Mouse (Mus musculus) testis, postnatal 10 days (tissue): Measurements from ENCODE around the gene Prex1.

ENCODE experiments used
- DNase-seq: peaks from one replicate; pipeline ENCODE4 v3.0.0; 2021; ENCODE audit warnings: low spot score

Prex1 gene

GRCm38 (mm10) chr2:166661498-166661897 is 52.1 kb downstream of the Prex1 start:
- DNase-seq, result no peak

GRCm38 (mm10) chr2:166658380-166658779 is 55.3 kb downstream of the Prex1 start:
- no peak for DNase-seq

DNA sequence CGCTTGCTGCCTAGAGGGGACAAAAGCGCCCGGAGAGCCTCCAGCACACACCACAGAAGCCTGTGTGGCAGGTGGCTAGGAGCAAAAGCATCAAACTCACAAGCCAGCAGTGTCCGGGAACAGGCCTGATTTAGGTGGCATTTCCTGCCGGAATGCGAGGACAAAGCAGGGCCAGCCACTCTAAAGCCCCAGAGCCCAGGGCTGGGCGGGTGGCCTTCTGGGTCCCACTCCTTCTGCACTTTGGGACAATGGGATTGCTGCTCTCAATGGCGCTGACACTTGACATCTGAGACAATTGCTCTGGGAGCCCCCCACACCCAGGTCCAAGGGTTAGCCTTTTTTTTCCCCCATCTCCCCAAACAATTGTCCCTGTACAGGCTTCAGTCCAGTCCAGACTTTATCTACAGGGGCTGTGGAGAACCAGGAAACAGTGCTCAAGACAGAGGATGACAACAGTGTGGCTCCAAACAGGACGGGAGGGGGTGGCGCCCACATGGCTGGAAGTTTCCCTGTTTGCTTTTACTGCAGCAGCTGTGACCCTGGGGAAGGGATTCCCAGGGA is 56.1 kb downstream of the Prex1 start:
- DNase-seq, result no peak

GRCm38 (mm10) chr2:166656630-166657029 is 57.0 kb downstream of the Prex1 start:
- no peak for DNase-seq

- DNase-seq, result no peak
Observed at GRCm38 (mm10) chr2:166655727-166656520, 57.7 kb downstream of the Prex1 start.

DNA sequence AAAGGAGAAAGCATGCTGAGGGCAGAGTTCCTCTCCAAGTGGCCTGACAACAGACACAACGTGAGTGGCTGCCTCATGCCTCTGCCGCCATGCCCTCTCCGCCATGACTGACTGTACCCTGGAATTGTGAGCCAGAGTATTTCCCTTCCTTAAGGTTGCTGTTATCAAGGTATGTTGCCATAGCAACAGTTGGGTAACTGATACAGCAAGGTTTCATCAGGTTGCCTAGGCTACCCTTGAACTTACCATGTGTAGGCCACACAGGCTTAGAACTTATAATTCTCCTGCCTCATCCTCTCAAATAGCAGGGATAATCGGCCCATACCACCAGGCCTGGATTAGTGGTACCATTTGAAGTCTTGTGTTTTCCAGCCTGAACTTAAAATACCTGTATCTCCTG is 58.3 kb downstream of the Prex1 start:
- DNase-seq, result no peak

DNA sequence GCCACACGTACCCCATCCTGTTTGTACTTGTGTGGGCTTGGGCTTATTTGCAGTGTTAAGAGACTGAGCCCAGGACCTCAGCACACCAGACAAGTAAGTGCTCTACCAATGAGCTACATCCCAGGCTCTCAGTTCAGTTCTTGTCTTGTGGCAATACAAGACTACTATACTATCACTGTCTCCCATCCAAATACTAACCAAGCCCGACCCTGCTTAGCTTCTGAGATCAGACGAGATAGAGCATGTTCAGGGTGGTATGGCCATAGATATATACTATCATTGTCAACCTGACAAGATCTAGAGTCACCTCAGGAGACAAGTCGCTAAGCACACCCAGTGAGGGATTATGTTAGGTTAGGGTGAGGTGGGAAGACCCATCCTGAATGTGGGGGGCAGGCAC is 58.8 kb downstream of the Prex1 start:
- DNase-seq, result no peak

- no peak for DNase-seq
Observed at GRCm38 (mm10) chr2:166653564-166653963, 60.1 kb downstream of the Prex1 start.

GRCm38 (mm10) chr2:166652672-166653071 is 61.0 kb downstream of the Prex1 start:
- no peak for DNase-seq

DNA sequence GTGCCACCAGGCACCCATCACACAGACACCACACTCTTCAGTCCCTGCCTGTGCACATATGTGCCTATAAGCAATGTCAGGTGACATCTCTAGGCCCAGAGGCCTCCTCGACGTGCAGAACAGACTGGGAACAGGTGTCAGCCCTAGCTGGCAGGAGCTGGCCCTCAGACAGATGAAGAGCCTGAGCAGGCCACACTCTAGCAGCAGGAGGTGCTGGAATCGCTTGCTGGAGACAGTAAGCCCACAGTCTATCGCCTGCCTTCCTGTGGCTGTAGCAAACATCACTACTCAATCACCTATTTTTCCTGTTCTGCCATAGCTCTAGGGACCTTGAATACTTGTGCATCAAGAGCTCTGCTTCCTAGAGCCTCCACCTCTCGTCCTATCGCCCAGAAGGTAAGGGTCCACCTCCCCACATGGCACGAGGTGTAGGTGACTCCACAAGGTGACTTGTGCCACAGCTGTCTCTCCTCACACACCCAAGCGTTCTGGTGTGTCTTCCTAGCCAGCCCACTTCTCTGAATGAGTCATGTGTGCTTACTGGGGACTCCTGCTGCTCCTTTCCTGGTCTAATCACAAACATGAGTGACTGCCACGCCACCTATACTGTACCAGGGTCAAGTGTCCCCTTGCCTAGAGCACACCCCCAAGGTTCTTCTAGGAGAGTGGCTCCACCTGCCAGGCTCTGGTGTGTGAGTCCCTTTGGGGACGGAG is 62.2 kb downstream of the Prex1 start:
- DNase-seq, result no peak

GRCm38 (mm10) chr2:166650414-166650813 is 63.2 kb downstream of the Prex1 start:
- DNase-seq, result no peak

GRCm38 (mm10) chr2:166647242-166647641 is 66.4 kb downstream of the Prex1 start:
- DNase-seq, result no peak

DNA sequence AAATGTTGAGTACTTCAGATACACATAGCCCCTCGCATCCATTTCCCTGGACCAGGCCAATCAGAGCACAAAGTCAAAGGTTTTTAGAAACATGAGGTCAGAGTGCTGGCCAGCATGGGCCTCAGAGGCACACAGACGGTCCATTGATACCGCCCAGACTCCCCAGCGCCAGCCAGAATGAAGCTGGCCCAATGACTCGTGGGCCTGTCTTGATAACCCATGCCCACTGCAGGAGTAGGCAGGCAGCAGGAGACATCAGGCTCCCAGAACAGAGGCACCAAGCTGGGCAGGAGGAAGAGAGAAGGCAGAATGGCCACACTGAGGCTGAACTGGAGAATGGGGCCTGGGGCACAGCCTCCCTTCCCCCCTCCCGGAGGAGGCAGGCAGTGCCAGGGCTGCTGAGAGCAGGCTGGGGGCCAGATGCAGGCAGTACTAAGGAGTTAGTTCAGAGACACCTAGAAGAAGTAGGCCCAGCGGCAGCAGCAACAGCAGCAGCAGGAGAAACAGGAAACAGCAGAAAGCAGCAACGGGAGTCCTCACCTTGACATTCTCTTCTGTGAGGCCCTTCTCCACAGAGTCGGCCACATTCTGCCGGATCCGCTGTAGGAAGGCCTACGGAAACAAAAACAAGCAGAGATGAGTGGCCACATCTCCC is 67.1 kb downstream of the Prex1 start:
- no peak for DNase-seq

DNA sequence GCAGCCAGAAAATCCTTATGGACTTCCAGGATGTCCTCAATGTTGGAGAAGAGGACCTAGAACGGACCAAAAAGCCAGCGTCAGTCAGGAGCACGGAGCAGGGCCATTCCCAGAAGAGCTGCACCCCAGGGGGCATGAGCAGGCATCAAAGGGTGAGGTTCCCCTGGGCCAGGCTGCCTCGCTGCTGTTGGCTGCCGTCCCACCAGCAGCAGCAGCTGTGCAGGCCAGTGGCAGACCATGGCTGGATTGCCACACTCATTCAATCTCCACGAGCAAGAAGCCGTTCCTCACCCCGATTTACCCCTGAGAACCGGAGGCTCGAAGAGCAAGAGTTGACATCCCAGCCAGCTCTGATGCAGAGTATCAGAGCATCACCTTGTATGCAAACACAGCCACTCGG is 68.8 kb downstream of the Prex1 start:
- no peak for DNase-seq

DNA sequence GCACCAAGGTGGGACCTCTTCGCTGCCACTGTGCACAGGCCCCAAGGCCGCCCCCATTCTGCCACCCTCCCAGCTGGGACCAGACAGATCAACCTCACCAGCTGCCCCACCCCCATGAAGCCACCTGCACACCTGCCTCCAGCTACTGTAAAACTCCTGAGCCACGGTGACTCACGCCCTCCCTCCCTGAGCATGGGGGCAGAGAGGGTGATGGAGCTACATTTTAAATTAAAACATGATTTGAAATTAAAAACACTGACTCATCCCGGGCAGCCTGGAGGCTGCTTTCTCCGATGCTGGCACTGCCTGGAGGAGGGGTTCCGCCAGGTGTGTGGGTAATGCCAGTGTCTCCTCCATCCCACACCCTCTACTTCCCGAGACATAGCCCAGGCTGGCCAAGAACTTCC is 71.0 kb downstream of the Prex1 start:
- DNase-seq, result no peak

DNA sequence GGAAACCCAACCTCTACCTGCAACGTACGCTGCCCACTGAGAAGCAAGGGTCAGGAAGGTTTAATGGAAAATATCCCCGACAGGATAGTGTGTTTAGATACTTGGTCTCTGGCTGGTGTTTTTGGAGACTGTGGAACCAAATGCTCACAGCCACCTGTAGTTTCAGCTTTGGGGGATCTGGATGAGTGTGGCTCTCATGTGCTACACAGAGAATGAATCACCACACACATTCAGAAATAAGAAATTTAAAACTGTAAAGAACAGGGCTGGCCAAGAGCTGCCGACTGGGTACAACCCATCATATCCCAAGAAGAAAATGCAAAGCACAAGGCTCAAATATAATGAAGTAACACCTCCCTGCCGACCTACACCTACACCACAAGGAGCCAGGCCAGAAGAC is 73.9 kb downstream of the Prex1 start:
- DNase-seq, result no peak

DNA sequence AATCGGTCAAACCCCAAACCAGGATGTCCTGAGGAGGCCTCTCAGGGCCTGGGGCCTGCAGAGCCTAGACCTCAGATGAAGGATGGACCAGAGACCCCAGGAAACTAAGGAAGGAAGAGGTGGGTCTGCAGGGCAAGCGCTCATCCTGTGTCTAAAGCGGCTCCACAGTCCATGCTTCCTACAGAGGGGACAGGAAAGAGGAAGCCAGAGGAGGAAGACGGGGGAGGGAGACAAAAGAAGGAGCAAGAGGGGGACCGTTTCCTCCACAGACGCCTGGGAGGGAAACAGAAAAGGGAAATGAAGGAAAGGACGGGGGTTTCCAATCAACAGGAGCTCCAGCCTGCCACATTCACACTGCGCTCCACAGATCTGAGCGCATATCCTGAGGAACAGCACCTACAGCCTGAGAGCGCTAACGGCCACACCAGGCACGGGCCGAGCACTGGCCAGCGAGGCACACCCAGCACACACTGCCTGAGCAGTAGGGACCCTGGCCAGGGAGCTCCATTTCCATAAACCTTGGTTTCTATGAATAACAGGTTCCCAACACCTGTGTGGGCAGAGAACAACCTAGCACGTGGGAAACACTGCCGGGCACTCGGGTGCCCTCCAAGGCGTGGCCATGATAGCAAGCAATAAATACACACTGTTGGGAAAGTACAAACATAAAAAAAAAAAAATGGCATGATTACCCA is 74.5 kb downstream of the Prex1 start:
- no peak for DNase-seq

- DNase-seq, result no peak
Observed at GRCm38 (mm10) chr2:166638079-166638800, 75.4 kb downstream of the Prex1 start.

GRCm38 (mm10) chr2:166637673-166637990 is 76.0 kb downstream of the Prex1 start:
- DNase-seq, result no peak

- DNase-seq, result no peak
Observed at GRCm38 (mm10) chr2:166636867-166637672, 76.6 kb downstream of the Prex1 start.

DNA sequence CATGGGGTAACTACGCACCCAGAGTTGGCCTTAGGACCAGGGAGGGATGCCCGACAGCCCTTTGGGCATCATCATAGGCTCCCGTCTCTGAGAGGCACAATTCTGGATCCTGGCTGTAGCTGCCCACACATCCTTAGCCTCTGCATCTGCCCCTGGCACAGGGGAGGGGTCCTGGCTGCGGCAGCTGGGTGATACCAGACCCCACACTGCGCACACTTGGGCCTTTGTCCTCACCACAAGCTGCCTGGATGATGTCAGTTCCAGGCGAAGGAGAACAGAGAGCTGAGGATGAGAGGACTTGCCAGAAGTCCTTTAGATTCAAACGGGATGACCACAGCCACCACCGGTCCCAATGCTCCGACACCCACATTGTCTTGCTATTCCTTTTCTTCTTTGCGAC is 78.1 kb downstream of the Prex1 start:
- DNase-seq, result no peak
